Comparison of ENCODE assay signal across 8 mouse cellular contexts in genomic region chr1:171503592-171504291, GRCm38 (mm10). TPM values are rescaled to one million over a fixed set of nuclear protein-coding genes. Genes with fewer than 3 reads are reported as not detected.
DNase-seq lines count a peak whose midpoint lies in the region; ATAC-seq and TF ChIP-seq lines count a peak whose summit lies in the region.

No protein-coding gene starts in this region.

- H3K4me1 ChIP-seq in ES-E14 (ENCODE audit: control insufficient read depth in 2 of 2, insufficient read depth in 2 of 2, low read length in 2 of 2, poor library complexity in 1 of 2), result peaks cover 0 to 3% of the 10 kb centered on the region in 2 experiments; a peak in 2 of 4 replicates
- H3K4me1 ChIP-seq in brown adipose tissue, adult 24 weeks (ENCODE audit: control insufficient read depth, insufficient read depth, insufficient read length, low read length), result no peaks in the 10 kb centered on the region
- H3K4me1 ChIP-seq in forebrain, embryonic 14.5 days (ENCODE audit: control insufficient read depth, insufficient read depth, low read length), result peaks cover 3% of the 10 kb centered on the region; the same call in 1 of the 2 replicates
- H3K4me1 ChIP-seq in hindbrain, embryonic 10.5 days (replicated peaks), result peaks cover 16% of the 10 kb centered on the region

- H3K9me3 ChIP-seq in ES-E14 (ENCODE audit: control insufficient read depth, insufficient read depth, low read depth, low read length), result no peaks in the 10 kb centered on the region
- no peaks in the 10 kb centered on the region for H3K9me3 ChIP-seq in forebrain, embryonic 14.5 days (replicated peaks; ENCODE audit: control insufficient read depth, low read length)
- H3K9me3 ChIP-seq in hindbrain, embryonic 10.5 days, result no peaks in the 10 kb centered on the region

- under 1% methylated on average over 53 of the region's 53 CpGs for WGBS in forebrain, embryonic 14.5 days
- under 1% methylated on average over 53 of the region's 53 CpGs for WGBS in hindbrain, embryonic 10.5 days

- peak overlapping the region; percentile 84 for H3K9ac ChIP-seq in ES-E14 (ENCODE audit: insufficient read depth, low read depth, low read length, poor library complexity, severe bottlenecking)
- H3K9ac ChIP-seq in forebrain, embryonic 14.5 days (ENCODE audit: low read length), result peak overlapping the region; percentile 85

- H3K27me3 ChIP-seq in forebrain, embryonic 14.5 days (replicated peaks; ENCODE audit: control insufficient read depth, insufficient read depth, low read length), result no peaks in the 10 kb centered on the region
- no peaks in the 10 kb centered on the region for H3K27me3 ChIP-seq in hindbrain, embryonic 10.5 days (ENCODE audit: insufficient read depth, poor library complexity, severe bottlenecking)

- in situ Hi-C loops in ES-E14 (cut with MboI; ENCODE audit: low sequenced_read_pairs in 2 of 2, unreplicated experiment in 2 of 2), result no loop called here

- H3K4me2 ChIP-seq in forebrain, embryonic 14.5 days (ENCODE audit: low read length), result peak overlapping the region; percentile 73

- no peaks in the 10 kb centered on the region for H3K36me3 ChIP-seq in ES-E14 (ENCODE audit: control insufficient read depth, insufficient read depth, low read length, poor library complexity, severe bottlenecking)
- no peaks in the 10 kb centered on the region for H3K36me3 ChIP-seq in forebrain, embryonic 14.5 days (ENCODE audit: control insufficient read depth, insufficient read depth, low read length)
- H3K36me3 ChIP-seq in hindbrain, embryonic 10.5 days, result 0 out of 2 replicates have a peak, but pooled peaks cover 3% of the 10 kb centered on the region

- peak; percentile 69 for ATAC-seq in forebrain, embryonic 14.5 days

- H3K4me3 ChIP-seq in ES-E14 (ENCODE audit: insufficient read depth in 1 of 2, low read depth in 1 of 2, low read length in 2 of 2, poor library complexity in 1 of 2, severe bottlenecking in 1 of 2), result peak overlapping the region; percentile 70 to 76
- peak overlapping the region; percentile 74 for H3K4me3 ChIP-seq in brown adipose tissue, adult 24 weeks (ENCODE audit: insufficient read depth, low read depth, low read length)
- H3K4me3 ChIP-seq in forebrain, embryonic 14.5 days (ENCODE audit: low read depth, low read length), result peak overlapping the region; percentile 57
- H3K4me3 ChIP-seq in hindbrain, embryonic 10.5 days, result peak overlapping the region; percentile 68

- no peak for DNase-seq in ES-E14 (ENCODE audit: low read depth, low spot score)
- DNase-seq in forebrain, embryonic 14.5 days (ENCODE audit: low spot score), result peak; percentile 70
- peak; percentile 77 for DNase-seq in hindbrain, embryonic 10.5 days (ENCODE audit: low spot score)
- DNase-seq in left cerebral cortex, adult 11 months (ENCODE audit: low spot score), result peak; percentile 43
- peak; percentile 83 for DNase-seq in lung, postnatal 36 days
- peak; percentile 68 for DNase-seq in retina, embryonic 14.5 days (ENCODE audit: low spot score)
- peak; percentile 73 for DNase-seq in thymus, postnatal 25 days

- peak overlapping the region; percentile 79 for H3K27ac ChIP-seq in ES-E14 (ENCODE audit: insufficient read depth, low read depth, low read length, poor library complexity, severe bottlenecking)
- peak overlapping the region; percentile 74 for H3K27ac ChIP-seq in brown adipose tissue, adult 24 weeks (replicated peaks; ENCODE audit: low read depth, low read length)
- peak overlapping the region; percentile 94 for H3K27ac ChIP-seq in forebrain, embryonic 14.5 days (ENCODE audit: low read depth, low read length)
- H3K27ac ChIP-seq in hindbrain, embryonic 10.5 days, result peak overlapping the region; percentile 93

TF ChIP-seq in ES-E14, 5 proteins besides CTCF, POLR2A, EP300 and RAD21:
- TF ChIP-seq HCFC1 (IDR thresholded peaks at IDR 0.05; ENCODE audit: borderline replicate concordance, insufficient read depth, low read length), result no peak
TF ChIP-seq in ES-E14: peak in this region for 0.

RNA-seq across cellular contexts. Expression of gene Alyref2, which starts 0.5 kb away (rescaled TPM):
- total RNA-seq in ES-E14 (2012; rRNA removed), result 3.2 and 4.0 TPM in 2 replicates
- polyA plus RNA-seq in brown adipose tissue, adult 24 weeks (2012; ENCODE audit: insufficient read depth, insufficient read length, missing spikeins), result 2.7 and 3.0 TPM in 2 replicates
- polyA plus RNA-seq in forebrain, embryonic 14.5 days (2014; fragmentation: Nextera tagmentation; extraction: Ambion mirVana), result 24.3 and 26.1 TPM in 2 replicates
- polyA plus RNA-seq in hindbrain, embryonic 10.5 days (2016; fragmentation: Nextera tagmentation; extraction: Ambion mirVana), result 11.2 and 13.3 TPM in 2 replicates

RNA-seq across cellular contexts. Expression of gene Itln1, which starts 31.4 kb away (rescaled TPM):
- not detected in 2 replicates for total RNA-seq in ES-E14 (2012; rRNA removed)
- polyA plus RNA-seq in brown adipose tissue, adult 24 weeks (2012; ENCODE audit: insufficient read depth, insufficient read length, missing spikeins), result not detected in 2 replicates
- not detected in 2 replicates for polyA plus RNA-seq in forebrain, embryonic 14.5 days (2014; fragmentation: Nextera tagmentation; extraction: Ambion mirVana)
- polyA plus RNA-seq in hindbrain, embryonic 10.5 days (2016; fragmentation: Nextera tagmentation; extraction: Ambion mirVana), result not detected in 2 replicates

RNA-seq across cellular contexts. Expression of gene Cd244a, which starts 55.3 kb away (rescaled TPM):
- total RNA-seq in ES-E14 (2012; rRNA removed), result not detected in 2 replicates
- polyA plus RNA-seq in brown adipose tissue, adult 24 weeks (2012; ENCODE audit: insufficient read depth, insufficient read length, missing spikeins), result not detected in 2 replicates
- not detected in 2 replicates for polyA plus RNA-seq in forebrain, embryonic 14.5 days (2014; fragmentation: Nextera tagmentation; extraction: Ambion mirVana)
- polyA plus RNA-seq in hindbrain, embryonic 10.5 days (2016; fragmentation: Nextera tagmentation; extraction: Ambion mirVana), result 0.09 TPM in 1 of 2 replicates, not detected in the other
